Mouse (Mus musculus): Measurements from ENCODE around the gene Npff. TPM values are rescaled to one million over a fixed set of nuclear protein-coding genes. Genes with fewer than 3 reads are reported as not detected.

Gene Npff
- polyA plus RNA-seq, 1 experiment from 2014 or later: 2.1 TPM

GRCm38 (mm10) chr15:102503924-102504782 is 20.6 kb downstream of the Npff start:
- Histone ChIP-seq H3K4me1 (ENCODE audit: control insufficient read depth in 2 of 2, insufficient read depth in 2 of 2, low read length in 2 of 2) (peaks cover 6 to 8% of the 10 kb centered on the region in 2 experiments; a peak in 2 of 4 replicates), H3K27ac (replicated peaks in 1 of 2; ENCODE audit: control insufficient read depth in 1 of 2, insufficient read depth in 1 of 2, low read depth in 2 of 2, low read length in 2 of 2) (no peak overlapping the region), H3K4me3 (ENCODE audit: control insufficient read depth in 1 of 2, insufficient read depth in 1 of 2, low read depth in 1 of 2, low read length in 2 of 2) (no peak overlapping the region), H3K4me2 (ENCODE audit: low read length) (no peak overlapping the region), H3K36me3 (ENCODE audit: control insufficient read depth, insufficient read depth, low read length) (peaks cover 64% of the 10 kb centered on the region), H3K9ac (ENCODE audit: low read length) (no peak overlapping the region), H3K27me3 (ENCODE audit: control insufficient read depth, insufficient read depth, low read length) (no peaks in the 10 kb centered on the region), H3K9me3 (ENCODE audit: control insufficient read depth, low read length) (no peaks in the 10 kb centered on the region)
- WGBS: 88% methylated on average over 9 of the region's 9 CpGs
- no peak for ATAC-seq (ENCODE audit: insufficient number of reproducible peaks, insufficient read depth, low FRiP score, low read depth)

- no peak within 1 kb of the TSS for H3K9ac ChIP-seq (ENCODE audit: low read length)
- no peaks in the 10 kb centered on the region for H3K27me3 ChIP-seq (ENCODE audit: control insufficient read depth, insufficient read depth, low read length)
- no peak within 1 kb of the TSS for H3K27ac ChIP-seq (replicated peaks in 1 of 2; ENCODE audit: control insufficient read depth in 1 of 2, insufficient read depth in 1 of 2, low read depth in 2 of 2, low read length in 2 of 2)
- H3K4me3 ChIP-seq (ENCODE audit: control insufficient read depth in 1 of 2, insufficient read depth in 1 of 2, low read depth in 1 of 2, low read length in 2 of 2): no peak within 1 kb of the TSS
- WGBS: 94% methylated on average over 1 of the region's 1 CpGs
- peaks cover 6 to 7% of the 10 kb centered on the region in 2 experiments; a peak in 2 of 4 replicates for H3K4me1 ChIP-seq (ENCODE audit: control insufficient read depth in 2 of 2, insufficient read depth in 2 of 2, low read length in 2 of 2)
- ATAC-seq (ENCODE audit: insufficient number of reproducible peaks, insufficient read depth, low FRiP score, low read depth): no peak
- H3K9me3 ChIP-seq (ENCODE audit: control insufficient read depth, low read length): no peaks in the 10 kb centered on the region
- H3K4me2 ChIP-seq (ENCODE audit: low read length): no peak within 1 kb of the TSS
- peaks cover 70% of the 10 kb centered on the region for H3K36me3 ChIP-seq (ENCODE audit: control insufficient read depth, insufficient read depth, low read length)
These were observed 21.3 kb downstream of the Npff start, which contains the start of gene Gm10337 for GRCm38 (mm10) chr15:102503447-102503846. Gene Gm10337, plus strand, starts transcription at chr15:102503722.

GRCm38 (mm10) chr15:102502254-102502840 is 22.4 kb downstream of the Npff start:
- peaks cover 6 to 7% of the 10 kb centered on the region in 2 experiments; a peak in 2 of 4 replicates for H3K4me1 ChIP-seq (ENCODE audit: control insufficient read depth in 2 of 2, insufficient read depth in 2 of 2, low read length in 2 of 2)
- no peak overlapping the region for H3K9ac ChIP-seq (ENCODE audit: low read length)
- no peaks in the 10 kb centered on the region for H3K9me3 ChIP-seq (ENCODE audit: control insufficient read depth, low read length)
- H3K27me3 ChIP-seq (ENCODE audit: control insufficient read depth, insufficient read depth, low read length): no peaks in the 10 kb centered on the region
- peaks cover 78% of the 10 kb centered on the region for H3K36me3 ChIP-seq (ENCODE audit: control insufficient read depth, insufficient read depth, low read length)
- H3K4me2 ChIP-seq (ENCODE audit: low read length): no peak overlapping the region
- WGBS: 74% methylated on average over 9 of the region's 9 CpGs
- no peak for ATAC-seq (ENCODE audit: insufficient number of reproducible peaks, insufficient read depth, low FRiP score, low read depth)
- no peak overlapping the region for H3K4me3 ChIP-seq (ENCODE audit: control insufficient read depth in 1 of 2, insufficient read depth in 1 of 2, low read depth in 1 of 2, low read length in 2 of 2)
- H3K27ac ChIP-seq (replicated peaks in 1 of 2; ENCODE audit: control insufficient read depth in 1 of 2, insufficient read depth in 1 of 2, low read depth in 2 of 2, low read length in 2 of 2): no peak overlapping the region

GRCm38 (mm10) chr15:102501084-102501814 is 23.5 kb downstream of the Npff start:
- H3K27me3 ChIP-seq (ENCODE audit: control insufficient read depth, insufficient read depth, low read length): no peaks in the 10 kb centered on the region
- no peak overlapping the region for H3K4me2 ChIP-seq (ENCODE audit: low read length)
- H3K4me1 ChIP-seq (ENCODE audit: control insufficient read depth in 2 of 2, insufficient read depth in 2 of 2, low read length in 2 of 2): peaks cover 6 to 7% of the 10 kb centered on the region in 2 experiments; a peak in 2 of 4 replicates
- no peak overlapping the region for H3K4me3 ChIP-seq (ENCODE audit: control insufficient read depth in 1 of 2, insufficient read depth in 1 of 2, low read depth in 1 of 2, low read length in 2 of 2)
- H3K9ac ChIP-seq (ENCODE audit: low read length): no peak overlapping the region
- 88% methylated on average over 19 of the region's 19 CpGs for WGBS
- no peak for ATAC-seq (ENCODE audit: insufficient number of reproducible peaks, insufficient read depth, low FRiP score, low read depth)
- no peaks in the 10 kb centered on the region for H3K9me3 ChIP-seq (ENCODE audit: control insufficient read depth, low read length)
- peaks cover 87% of the 10 kb centered on the region for H3K36me3 ChIP-seq (ENCODE audit: control insufficient read depth, insufficient read depth, low read length)
- H3K27ac ChIP-seq (replicated peaks in 1 of 2; ENCODE audit: control insufficient read depth in 1 of 2, insufficient read depth in 1 of 2, low read depth in 2 of 2, low read length in 2 of 2): no peak overlapping the region

- ATAC-seq (ENCODE audit: insufficient number of reproducible peaks, insufficient read depth, low FRiP score, low read depth): no peak
- peaks cover 95% of the 10 kb centered on the region for H3K36me3 ChIP-seq (ENCODE audit: control insufficient read depth, insufficient read depth, low read length)
- H3K9ac ChIP-seq (ENCODE audit: low read length): no peak overlapping the region
- no peaks in the 10 kb centered on the region for H3K9me3 ChIP-seq (ENCODE audit: control insufficient read depth, low read length)
- H3K27me3 ChIP-seq (ENCODE audit: control insufficient read depth, insufficient read depth, low read length): no peaks in the 10 kb centered on the region
- 83% methylated on average over 5 of the region's 5 CpGs for WGBS
- no peak overlapping the region for H3K4me3 ChIP-seq (ENCODE audit: control insufficient read depth in 1 of 2, insufficient read depth in 1 of 2, low read depth in 1 of 2, low read length in 2 of 2)
- no peak overlapping the region for H3K4me2 ChIP-seq (ENCODE audit: low read length)
- H3K4me1 ChIP-seq (ENCODE audit: control insufficient read depth in 2 of 2, insufficient read depth in 2 of 2, low read length in 2 of 2): peaks cover 3 to 4% of the 10 kb centered on the region in 2 experiments; a peak in 2 of 4 replicates
- no peak overlapping the region for H3K27ac ChIP-seq (replicated peaks in 1 of 2; ENCODE audit: control insufficient read depth in 1 of 2, insufficient read depth in 1 of 2, low read depth in 2 of 2, low read length in 2 of 2)
These were observed 24.3 kb downstream of the Npff start for GRCm38 (mm10) chr15:102500479-102500878.

- Histone ChIP-seq H3K9ac (ENCODE audit: low read length) (no peak overlapping the region), H3K4me1 (ENCODE audit: control insufficient read depth in 2 of 2, insufficient read depth in 2 of 2, low read length in 2 of 2) (no peaks in the 10 kb centered on the region), H3K36me3 (ENCODE audit: control insufficient read depth, insufficient read depth, low read length) (peaks cover 98% of the 10 kb centered on the region), H3K4me2 (ENCODE audit: low read length) (no peak overlapping the region), H3K27me3 (ENCODE audit: control insufficient read depth, insufficient read depth, low read length) (no peaks in the 10 kb centered on the region), H3K4me3 (ENCODE audit: control insufficient read depth in 1 of 2, insufficient read depth in 1 of 2, low read depth in 1 of 2, low read length in 2 of 2) (no peak overlapping the region), H3K27ac (replicated peaks in 1 of 2; ENCODE audit: control insufficient read depth in 1 of 2, insufficient read depth in 1 of 2, low read depth in 2 of 2, low read length in 2 of 2) (no peak overlapping the region), H3K9me3 (ENCODE audit: control insufficient read depth, low read length) (no peaks in the 10 kb centered on the region)
- WGBS: 92% methylated on average over 6 of the region's 6 CpGs
- no peak for ATAC-seq (ENCODE audit: insufficient number of reproducible peaks, insufficient read depth, low FRiP score, low read depth)
These were observed 24.9 kb downstream of the Npff start for GRCm38 (mm10) chr15:102499851-102500250.

GRCm38 (mm10) chr15:102499370-102499769 is 25.4 kb downstream of the Npff start:
- Histone ChIP-seq H3K27me3 (ENCODE audit: control insufficient read depth, insufficient read depth, low read length) (no peaks in the 10 kb centered on the region), H3K4me3 (ENCODE audit: control insufficient read depth in 1 of 2, insufficient read depth in 1 of 2, low read depth in 1 of 2, low read length in 2 of 2) (no peak overlapping the region), H3K4me2 (ENCODE audit: low read length) (no peak overlapping the region), H3K9ac (ENCODE audit: low read length) (no peak overlapping the region), H3K27ac (replicated peaks in 1 of 2; ENCODE audit: control insufficient read depth in 1 of 2, insufficient read depth in 1 of 2, low read depth in 2 of 2, low read length in 2 of 2) (no peak overlapping the region), H3K36me3 (ENCODE audit: control insufficient read depth, insufficient read depth, low read length) (peaks cover 98% of the 10 kb centered on the region), H3K4me1 (ENCODE audit: control insufficient read depth in 2 of 2, insufficient read depth in 2 of 2, low read length in 2 of 2) (no peaks in the 10 kb centered on the region), H3K9me3 (ENCODE audit: control insufficient read depth, low read length) (no peaks in the 10 kb centered on the region)
- ATAC-seq (ENCODE audit: insufficient number of reproducible peaks, insufficient read depth, low FRiP score, low read depth): no peak
- WGBS: 69% methylated on average over 3 of the region's 3 CpGs
